Mouse (Mus musculus) intestine, embryonic 14.5 days (tissue): ENCODE data around the gene Gcsam. TPM values are rescaled to one million over a fixed set of nuclear protein-coding genes. Genes with fewer than 3 reads are reported as not detected.

Experiments
- polyA plus RNA-seq: library from polyadenylated mRNA; unstranded; fragments of >200 nt; fragmentation: Nextera tagmentation; extraction: Ambion mirVana; gene quantifications from 2 replicates; pipeline ENCODE4 v1.2.1, GENCODE M21; 2014

The Gcsam gene
- polyA plus RNA-seq, 1 experiment from 2014 or later = 0.09 TPM

Other genes with a start within 250 kb of the Gcsam start
- 35.5 and 41.7 TPM in 2 replicates for gene Cd200, start 201.3 kb upstream of the Gcsam start, polyA plus RNA-seq
- gene Gm609, start 117.4 kb upstream of the Gcsam start, polyA plus RNA-seq = 1.5 and 1.8 TPM in 2 replicates
- 1.9 and 4.1 TPM in 2 replicates for gene Gm17783, start 78.3 kb upstream of the Gcsam start, polyA plus RNA-seq
- not detected in 2 replicates for gene Slc9c1, start 75.1 kb upstream of the Gcsam start, polyA plus RNA-seq
- gene BC016579, start 43.7 kb downstream of the Gcsam start, polyA plus RNA-seq = 1.9 and 2.7 TPM in 2 replicates
- gene Tmprss7, start 83.3 kb downstream of the Gcsam start, polyA plus RNA-seq = 0.26 and 0.30 TPM in 2 replicates
- 42.5 and 50.0 TPM in 2 replicates for gene Tagln3, start 114.2 kb downstream of the Gcsam start, polyA plus RNA-seq
- 33.9 and 37.8 TPM in 2 replicates for gene Abhd10, start 132.6 kb downstream of the Gcsam start, polyA plus RNA-seq